Mouse (Mus musculus): ENCODE results near the gene Gm3233.
"Not testable (repeated sequence)": the region's sequence is repeated elsewhere in the genome, so short reads cannot be mapped to it uniquely, and the experiment has no call there.

Gene Gm3233

DNA sequence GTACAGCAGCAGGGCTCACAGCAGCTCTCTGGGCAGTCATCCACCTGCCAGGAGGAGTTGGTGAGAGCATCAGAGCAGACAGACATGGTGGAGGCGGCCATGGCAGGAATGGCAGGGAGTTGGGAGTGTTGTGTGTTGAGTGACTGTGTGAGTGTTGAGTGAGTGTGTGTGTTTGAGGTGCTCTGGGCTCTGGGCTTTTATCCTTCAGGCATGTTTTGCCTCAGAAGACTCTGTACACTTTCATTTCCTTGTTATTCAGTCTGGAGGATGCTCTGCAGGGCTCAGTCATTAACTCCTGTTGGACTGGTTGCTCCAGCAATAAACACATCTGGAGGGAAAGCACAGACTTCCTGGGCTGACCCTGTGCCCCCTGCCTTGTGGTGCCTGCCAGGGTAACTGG lies at the start of gene Gm3233:
TSS of gene Gm3233 (minus strand) at position 101 of the 400 bp plus-strand sequence.
- not testable (repeated sequence) for DNase-seq (ENCODE audit: low spot score)

DNA sequence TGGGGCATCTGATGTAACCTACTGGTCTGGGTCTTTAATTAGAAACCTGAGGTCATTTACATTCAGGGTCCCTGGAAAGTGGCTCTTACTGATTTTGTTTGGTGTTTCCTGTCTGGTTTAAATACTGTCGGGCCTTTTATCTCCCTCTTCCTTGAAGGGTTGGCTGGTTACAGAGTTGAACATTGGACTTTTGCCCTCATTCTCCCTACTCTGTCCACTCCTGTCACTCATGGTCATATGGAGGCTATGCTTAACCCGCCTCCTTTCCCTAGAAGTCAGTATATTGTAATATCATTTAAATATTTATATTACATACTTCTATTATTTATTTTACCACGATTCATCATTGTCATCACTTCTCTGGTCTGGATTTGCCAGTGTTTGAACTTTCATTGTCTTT lies 44.6 kb upstream of the Gm3233 start:
- no peak for DNase-seq (ENCODE audit: low spot score)

DNA sequence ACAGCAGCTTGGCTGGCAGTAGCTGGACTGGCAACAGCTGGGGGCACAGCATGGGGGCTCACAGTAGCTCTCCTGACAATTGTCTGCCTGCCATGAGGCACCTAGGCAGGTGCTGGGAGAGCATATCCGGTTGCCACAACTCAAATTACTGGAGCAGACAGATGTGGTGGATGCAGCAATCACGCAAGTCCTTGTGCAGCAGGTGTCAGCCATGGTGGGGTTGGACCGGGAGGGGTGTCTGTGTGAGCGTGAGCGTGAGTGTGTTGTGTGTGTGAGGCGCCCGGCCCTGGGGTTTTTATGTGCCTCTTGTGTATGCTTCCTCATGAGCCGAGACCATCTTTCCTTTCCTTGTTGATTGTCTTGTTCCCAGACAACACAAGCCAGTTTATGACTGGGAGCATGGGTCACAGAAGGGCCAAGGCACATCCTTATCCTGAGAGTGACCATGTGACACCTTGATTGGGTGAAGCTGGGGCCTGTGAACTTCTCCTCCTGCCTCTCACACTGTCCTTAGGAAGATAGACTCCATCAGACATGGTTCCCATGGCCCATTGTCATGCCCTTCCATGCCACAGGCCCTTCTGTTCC lies 39.5 kb upstream of the Gm3233 start, which contains the start of gene Gm19668:
TSS of gene Gm19668 (minus strand) at position 213 of the 588 bp plus-strand sequence.
- no peak for DNase-seq (ENCODE audit: low spot score)

DNA sequence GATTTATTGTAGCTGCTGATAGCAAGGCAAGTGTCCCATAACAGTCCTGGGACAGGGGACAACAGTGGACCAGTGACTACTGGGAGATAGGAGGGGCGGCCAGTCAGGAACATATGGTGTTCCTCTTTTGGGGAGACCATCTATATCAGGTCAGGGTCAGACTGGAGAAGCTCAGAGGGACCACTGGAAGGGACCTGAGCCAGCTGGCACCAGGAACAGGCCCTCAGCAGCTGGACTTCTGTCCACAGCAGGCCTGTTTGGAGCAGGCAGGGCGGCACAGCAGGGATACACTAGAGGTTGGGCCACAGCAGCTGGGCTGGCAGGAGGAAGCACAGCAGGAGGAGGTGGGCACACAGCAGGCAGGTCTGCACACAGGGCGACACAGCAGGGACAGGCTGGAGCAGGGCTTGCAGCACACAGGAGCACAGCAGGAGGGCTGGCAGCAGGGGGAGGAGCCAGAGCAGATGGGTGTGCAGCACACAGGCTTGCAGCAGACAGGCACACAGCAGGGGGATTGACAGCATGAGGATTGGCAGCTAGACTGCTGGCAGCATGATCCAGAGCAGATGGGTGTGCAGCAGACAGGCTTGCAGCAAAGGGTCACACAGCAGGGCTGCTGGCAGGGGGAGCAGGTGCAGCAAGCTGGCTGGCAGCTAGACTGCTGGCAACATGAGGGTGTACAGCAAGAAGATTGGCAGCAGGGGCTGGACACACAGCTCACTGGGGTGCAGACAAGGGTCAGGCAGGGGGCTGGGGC lies 38.9 kb upstream of the Gm3233 start:
- not testable (repeated sequence) for DNase-seq (ENCODE audit: low spot score)

DNA sequence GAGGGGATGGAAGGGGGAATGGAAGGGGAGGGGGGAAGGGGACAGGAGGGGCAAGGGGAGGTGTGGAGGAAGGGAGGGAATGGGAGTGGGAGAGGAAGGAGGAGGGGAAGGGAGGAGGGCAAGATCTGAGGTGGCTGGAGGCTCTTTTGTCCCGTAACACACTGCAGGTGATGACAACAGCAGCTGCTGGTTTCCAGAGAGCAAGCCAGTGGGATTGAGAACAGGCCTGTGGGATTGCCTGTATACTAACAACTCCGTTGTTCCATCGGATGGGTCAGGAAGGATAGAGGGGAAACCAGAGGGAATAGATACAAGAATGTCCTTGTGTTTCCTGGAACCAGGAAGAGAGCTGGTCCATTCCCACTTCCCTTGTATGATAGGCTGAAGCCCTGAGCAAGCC lies 38.2 kb upstream of the Gm3233 start:
- DNase-seq (ENCODE audit: low spot score), result no peak

DNA sequence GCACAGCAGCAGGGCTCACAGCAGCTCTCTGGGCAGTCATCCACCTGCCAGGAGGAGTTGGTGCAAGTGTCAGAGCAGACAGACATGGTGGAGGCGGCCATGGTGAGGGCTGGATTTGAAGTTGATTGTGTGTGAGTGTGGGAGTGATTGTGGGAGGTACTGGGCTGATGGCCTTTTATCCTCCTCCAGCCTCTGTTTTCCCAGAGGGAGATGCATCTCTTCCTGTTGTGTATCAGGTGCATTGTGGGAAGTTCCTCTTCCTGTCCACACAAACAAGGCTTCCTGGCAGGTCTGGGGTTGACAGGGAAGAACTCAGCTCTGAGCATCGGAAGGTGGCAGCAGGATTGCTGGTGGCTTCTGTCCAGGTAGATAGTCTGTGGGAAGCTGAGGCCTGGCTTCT lies 35.5 kb upstream of the Gm3233 start, which contains the start of gene Gm9639:
TSS of gene Gm9639 (minus strand) at position 101 of the 400 bp plus-strand sequence.
- no peak for DNase-seq (ENCODE audit: low spot score)

DNA sequence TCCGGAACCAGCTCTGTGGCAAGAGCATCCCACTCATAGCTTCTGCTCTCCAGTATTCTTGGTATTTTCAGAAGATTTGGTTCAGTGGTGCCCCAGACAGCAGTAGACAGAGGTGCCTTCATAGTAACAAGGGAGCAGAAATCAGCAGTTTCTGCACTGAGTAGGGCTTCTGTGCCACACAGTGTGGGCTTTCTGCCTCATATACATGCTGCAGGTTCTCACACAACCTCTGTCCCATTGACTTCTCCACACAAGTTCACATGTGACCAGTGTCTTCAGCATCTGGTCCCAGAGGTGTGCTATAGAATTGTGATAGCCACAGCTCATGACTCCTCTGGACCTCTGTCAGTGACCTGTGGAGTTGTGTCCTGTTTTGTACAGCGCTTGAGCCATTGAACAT lies 29.1 kb upstream of the Gm3233 start:
- DNase-seq (ENCODE audit: low spot score), result no peak

DNA sequence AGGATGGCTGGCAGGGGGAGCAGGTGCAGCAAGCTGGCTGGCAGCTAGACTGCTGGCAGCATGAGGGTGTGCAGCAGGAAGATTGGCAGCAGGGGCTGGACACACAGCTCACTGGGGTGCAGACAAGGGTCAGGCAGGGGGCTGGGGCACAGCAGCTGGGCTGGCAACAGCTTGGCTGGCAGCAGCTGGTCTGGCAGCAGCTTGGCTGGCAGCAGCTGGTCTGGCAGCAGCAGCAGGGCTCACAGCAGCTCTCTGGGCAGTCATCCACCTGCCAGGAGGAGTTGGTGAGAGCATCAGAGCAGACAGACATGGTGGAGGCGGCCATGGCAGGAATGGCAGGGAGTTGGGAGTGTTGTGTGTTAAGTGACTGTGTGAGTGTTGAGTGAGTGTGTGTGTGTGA lies 28.4 kb upstream of the Gm3233 start, which contains the start of gene Gm7137:
TSS of gene Gm7137 (minus strand) at position 325 of the 400 bp plus-strand sequence.
- not testable (repeated sequence) for DNase-seq (ENCODE audit: low spot score)

DNA sequence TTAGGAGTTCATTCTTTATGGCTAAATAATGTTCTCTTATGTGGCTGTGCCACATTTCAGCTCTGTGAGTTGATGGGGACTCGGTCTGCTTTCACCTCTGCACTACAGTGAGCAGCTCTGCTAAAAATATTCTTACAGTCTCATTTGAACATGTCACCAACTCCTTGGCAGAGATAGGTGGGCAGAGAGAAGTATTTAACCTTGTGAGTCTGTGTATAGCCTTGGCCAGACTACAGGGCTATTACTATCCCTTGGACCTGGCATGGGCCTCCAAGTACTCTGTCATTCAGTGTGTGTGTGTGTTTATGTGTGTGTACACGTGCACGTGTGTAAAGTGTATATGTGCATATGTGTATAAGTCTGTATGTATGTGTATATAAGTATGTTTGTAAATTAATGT lies 23.9 kb upstream of the Gm3233 start:
- not testable (repeated sequence) for DNase-seq (ENCODE audit: low spot score)

DNA sequence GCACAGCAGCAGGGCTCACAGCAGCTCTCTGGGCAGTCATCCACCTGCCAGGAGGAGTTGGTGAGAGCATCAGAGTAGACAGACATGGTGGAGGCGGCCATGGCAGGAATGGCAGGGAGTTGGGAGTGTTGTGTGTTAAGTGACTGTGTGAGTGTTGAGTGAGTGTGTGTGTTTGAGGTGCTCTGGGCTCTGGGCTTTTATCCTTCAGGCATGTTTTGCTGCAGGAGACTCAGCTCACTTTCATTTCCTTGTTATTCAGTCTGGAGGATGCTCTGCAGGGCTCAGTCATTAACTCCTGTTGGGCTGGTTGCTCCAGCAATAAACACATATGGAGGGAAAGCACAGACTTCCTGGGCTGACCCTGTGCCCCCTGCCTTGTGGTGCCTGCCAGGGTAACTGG lies 23.0 kb upstream of the Gm3233 start, which contains the start of gene Gm3250:
TSS of gene Gm3250 (minus strand) at position 101 of the 400 bp plus-strand sequence.
- DNase-seq (ENCODE audit: low spot score), result not testable (repeated sequence)

DNA sequence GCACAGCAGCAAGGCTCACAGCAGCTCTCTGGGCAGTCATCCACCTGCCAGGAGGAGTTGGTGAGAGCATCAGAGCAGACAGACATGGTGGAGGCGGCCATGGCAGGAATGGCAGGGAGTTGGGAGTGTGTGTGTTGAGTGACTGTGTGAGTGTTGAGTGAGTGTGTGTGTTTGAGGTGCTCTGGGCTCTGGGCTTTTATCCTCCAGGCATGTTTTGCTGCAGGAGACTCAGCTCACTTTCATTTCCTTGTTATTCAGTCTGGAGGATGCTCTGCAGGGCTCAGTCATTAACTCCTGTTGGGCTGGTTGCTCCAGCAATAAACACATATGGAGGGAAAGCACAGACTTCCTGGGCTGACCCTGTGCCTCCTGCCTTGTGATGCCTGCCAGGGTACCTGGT lies 17.4 kb upstream of the Gm3233 start, which contains the start of gene Gm7138:
TSS of gene Gm7138 (minus strand) at position 101 of the 400 bp plus-strand sequence.
- not testable (repeated sequence) for DNase-seq (ENCODE audit: low spot score)

DNA sequence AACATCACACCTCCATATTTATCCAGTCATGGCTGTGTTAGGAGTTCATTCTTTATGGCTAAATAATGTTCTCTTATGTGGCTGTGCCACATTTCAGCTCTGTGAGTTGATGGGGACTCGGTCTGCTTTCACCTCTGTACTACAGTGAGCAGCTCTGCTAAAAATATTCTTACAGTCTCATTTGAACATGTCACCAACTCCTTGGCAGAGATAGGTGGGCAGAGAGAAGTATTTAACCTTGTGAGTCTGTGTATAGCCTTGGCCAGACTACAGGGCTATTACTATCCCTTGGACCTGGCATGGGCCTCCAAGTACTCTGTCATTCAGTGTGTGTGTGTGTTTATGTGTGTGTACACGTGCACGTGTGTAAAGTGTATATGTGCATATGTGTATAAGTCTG lies 12.7 kb upstream of the Gm3233 start:
- not testable (repeated sequence) for DNase-seq (ENCODE audit: low spot score)

DNA sequence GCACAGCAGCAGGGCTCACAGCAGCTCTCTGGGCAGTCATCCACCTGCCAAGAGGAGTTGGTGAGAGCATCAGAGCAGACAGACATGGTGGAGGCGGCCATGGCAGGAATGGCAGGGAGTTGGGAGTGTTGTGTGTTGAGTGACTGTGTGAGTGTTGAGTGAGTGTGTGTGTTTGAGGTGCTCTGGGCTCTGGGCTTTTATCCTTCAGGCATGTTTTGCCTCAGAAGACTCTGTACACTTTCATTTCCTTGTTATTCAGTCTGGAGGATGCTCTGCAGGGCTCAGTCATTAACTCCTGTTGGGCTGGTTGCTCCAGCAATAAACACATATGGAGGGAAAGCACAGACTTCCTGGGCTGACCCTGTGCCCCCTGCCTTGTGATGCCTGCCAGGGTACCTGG lies 11.7 kb upstream of the Gm3233 start, which contains the start of gene Gm3238:
TSS of gene Gm3238 (minus strand) at position 101 of the 400 bp plus-strand sequence.
- DNase-seq (ENCODE audit: low spot score), result not testable (repeated sequence)

DNA sequence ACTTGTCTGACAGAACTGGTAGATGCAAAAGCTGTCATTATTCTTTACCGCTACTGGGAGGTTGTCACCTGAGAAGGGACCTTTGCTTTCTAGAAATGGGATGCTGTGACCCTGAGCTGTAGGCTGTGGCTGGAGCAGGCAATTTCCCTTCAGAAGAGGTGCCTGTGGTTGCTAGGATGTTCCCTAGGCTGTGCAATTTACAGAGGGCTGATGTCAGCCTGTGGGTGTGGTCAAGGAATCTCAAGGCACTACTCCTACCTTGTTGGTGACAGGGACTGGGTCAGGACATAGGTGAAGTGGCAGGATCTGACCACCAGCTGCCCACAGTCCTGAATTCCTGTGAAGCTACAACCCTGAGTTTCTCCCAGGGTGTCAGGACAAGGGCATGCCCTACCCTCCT lies 10.2 kb upstream of the Gm3233 start:
- DNase-seq (ENCODE audit: low spot score), result no peak

DNA sequence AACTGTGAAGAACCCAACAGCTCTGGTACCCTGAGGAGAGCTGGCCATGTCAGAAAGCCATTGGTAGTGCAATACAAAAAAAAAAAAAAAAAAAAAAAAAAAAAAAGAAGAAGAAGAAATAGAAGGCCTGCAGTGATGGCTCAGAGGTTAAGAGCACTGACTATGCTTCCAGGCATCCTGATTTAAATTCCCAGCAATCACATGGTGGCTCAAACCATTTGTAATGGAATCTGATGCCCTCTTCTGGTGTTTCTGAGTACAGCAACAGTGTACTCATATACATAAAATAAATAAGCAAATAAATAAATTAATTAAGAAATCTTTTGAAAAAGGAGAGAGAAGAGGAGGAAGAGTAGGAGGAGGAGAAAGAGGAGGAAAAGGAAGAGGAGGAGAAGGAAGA lies 6.0 kb downstream of the Gm3233 start:
- no peak for DNase-seq (ENCODE audit: low spot score)

DNA sequence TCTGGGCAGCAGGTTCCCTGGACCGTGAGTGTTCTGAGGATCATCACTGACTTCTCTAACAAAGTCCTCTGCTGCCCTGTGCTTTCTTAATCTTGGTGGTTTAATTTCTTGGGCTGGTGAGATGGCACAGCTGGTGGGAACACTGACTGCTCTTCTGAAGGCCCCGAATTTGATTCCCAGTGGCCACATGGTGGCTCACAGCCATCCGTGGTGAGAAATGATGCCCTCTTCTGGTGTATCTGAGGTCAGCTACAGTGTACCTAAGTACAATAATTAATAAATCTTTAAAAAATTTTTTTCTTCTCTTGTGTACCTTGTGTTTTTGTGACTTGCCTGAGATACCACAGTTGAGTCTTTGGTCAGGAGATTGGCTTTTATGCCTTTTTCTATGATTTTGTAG lies 7.2 kb downstream of the Gm3233 start:
- DNase-seq (ENCODE audit: low spot score), result not testable (repeated sequence)

DNA sequence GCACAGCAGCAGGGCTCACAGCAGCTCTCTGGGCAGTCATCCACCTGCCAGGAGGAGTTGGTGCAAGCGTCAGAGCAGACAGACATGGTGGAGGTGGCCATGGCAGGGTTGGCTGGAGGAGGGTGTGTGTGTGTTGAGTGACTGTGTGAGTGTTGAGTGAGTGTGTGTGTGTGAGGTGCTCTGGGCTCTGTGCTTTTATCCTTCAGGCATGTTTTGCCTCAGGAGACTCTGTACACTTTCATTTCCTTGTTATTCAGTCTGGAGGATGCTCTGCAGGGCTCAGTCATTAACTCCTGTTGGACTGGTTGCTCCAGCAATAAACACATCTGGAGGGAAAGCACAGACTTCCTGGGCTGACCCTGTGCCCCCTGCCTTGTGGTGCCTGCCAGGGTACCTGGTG lies 8.2 kb downstream of the Gm3233 start, which contains the start of gene Gm9736:
TSS of gene Gm9736 (minus strand) at position 101 of the 400 bp plus-strand sequence.
- DNase-seq (ENCODE audit: low spot score), result not testable (repeated sequence)

DNA sequence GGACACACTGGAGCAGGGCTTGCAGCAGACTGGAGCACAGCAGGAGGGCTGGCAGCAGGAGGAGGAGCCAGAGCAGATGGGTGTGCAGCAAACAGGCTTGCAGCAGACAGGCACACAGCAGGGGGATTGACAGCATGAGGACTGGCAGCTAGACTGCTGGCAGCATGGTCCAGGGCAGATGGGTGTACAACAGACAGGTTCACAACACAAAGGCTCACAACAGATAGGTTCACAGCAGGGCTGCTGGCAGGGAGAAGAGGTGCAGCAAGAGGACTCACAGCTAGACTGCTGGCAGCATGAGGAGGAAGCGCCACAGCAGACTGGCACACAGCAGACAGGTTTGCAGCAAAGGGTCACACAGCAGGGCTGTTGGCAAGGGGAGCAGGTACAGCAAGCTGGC lies 8.8 kb downstream of the Gm3233 start:
- not testable (repeated sequence) for DNase-seq (ENCODE audit: low spot score)

DNA sequence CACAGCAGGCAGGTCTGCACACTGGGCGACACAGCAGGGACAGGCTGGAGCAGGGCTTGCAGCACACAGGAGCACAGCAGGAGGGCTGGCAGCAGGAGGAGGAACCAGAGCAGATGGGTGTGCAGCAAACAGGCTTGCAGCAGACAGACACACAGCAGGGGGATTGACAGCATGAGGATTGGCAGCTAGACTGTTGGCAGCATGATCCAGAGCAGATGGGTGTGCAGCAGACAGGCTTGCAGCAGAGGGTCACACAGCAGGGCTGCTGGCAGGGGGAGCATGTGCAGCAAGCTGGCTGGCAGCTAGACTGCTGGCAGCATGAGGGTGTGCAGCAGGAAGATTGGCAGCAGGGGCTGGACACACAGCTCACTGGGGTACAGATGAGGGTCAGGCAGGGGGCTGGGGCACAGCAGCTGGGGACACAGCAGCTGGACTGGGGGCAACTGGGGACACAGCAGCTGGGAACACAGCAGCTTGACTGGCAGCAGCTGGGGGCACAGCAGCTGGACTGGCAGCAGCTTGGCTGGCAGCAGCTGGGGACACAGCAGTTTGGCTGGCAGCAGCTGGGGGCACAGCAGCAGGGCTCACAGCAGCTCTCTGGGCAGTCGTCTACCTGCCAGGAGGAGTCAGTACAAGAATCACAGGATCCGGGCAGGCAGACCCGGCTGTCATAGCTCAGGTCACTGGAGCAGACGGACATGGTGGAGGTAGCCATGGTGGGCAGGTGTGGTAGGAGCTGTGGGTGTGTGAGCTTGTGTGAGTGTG lies 17.4 kb downstream of the Gm3233 start, which contains the start of gene Gm18596:
TSS of gene Gm18596 (minus strand) at position 715 of the 765 bp plus-strand sequence.
- not testable (repeated sequence) for DNase-seq (ENCODE audit: low spot score)

DNA sequence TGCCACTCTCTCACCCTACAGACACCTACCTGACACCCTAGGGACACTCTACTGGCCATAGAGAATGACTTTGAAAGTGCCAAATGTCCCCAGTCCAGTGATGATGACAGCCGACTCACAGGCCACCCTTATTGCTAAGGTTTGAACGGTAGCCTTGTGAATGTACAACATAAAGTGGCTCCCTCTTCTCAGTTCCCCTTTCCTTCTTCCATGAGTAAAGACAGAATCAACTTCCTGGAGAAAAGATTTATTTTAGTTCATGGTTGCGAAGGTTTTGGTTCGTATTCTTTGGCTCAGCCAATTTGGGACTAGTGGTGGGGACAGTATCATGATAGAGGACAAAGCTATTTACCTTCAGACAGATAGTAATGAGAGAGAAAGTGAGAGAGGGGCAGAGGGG lies 20.6 kb downstream of the Gm3233 start:
- no peak for DNase-seq (ENCODE audit: low spot score)

DNA sequence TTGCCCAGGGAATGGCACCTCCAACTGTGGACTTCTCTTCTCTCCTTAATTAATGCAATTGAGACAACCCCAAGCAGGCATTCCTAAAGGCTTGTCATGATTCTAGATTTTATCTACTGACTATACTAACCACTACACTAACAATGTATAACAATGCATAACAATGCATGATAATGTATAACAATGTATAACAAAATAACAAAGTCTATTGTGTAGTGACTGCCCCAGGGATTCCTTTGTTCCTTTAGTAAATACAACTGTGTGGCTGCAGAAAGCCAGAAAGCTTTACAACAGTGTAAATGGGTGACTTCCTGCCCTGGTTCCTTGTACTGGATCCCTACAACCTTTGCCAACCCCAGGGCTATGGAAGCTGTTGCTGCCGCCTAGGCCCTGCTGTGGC lies 23.6 kb downstream of the Gm3233 start:
- no peak for DNase-seq (ENCODE audit: low spot score)

DNA sequence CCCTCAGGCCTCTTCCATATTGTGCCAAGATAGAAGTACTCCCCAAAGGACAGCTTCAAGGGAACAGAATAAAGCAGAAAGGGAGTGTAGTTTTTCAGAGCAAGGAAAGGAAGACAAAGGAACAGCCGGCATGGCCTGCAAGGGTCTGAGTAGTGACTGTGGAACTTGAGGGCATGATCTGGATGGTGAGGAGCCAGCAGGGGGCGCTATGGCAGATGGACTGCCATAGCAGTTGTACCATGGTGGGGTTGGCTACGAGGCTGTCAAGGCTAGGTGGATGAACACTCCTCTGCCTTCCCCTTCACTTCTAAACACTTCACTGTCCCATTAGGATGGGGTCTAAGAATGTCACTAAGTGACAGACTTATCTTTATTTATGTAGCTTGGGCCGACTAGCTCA lies 30.2 kb downstream of the Gm3233 start:
- peak; percentile 45 for DNase-seq (ENCODE audit: low spot score)

Measured in embryo, embryonic 10 days (tissue).